Mouse (Mus musculus) midbrain, embryonic 15.5 days (tissue): ENCODE measurements at regions not wholly inside any gene's neighbourhood (a gene's known extent, or its start where the extent isn't known, plus 50 kb on each side); places are given as distances from the start of the nearest gene placed in this dataset.
"Not testable (repeated sequence)": the region's sequence is repeated elsewhere in the genome, so short reads cannot be mapped to it uniquely, and the experiment has no call there.

Experiments
- ATAC-seq: fragments of 200-750 bp; cut with Nextera tagmentation; replicated peaks from 2 replicates; pipeline ENCODE4 v1.8.0; 2017; ENCODE audit warnings: moderate TSS enrichment
- H3K27ac ChIP-seq: fragments of 300-500 bp; sonication (generic); 2 replicates; pipeline ENCODE4 v1.5.1; 2015; ENCODE audit warnings: mild to moderate bottlenecking, inconsistent platforms
- H3K27me3 ChIP-seq: fragments of 300-500 bp; sonication (generic); replicated peaks from 2 replicates; pipeline ENCODE4 v1.6.1; 2015; ENCODE audit warnings: inconsistent platforms
- H3K36me3 ChIP-seq: fragments of 300-500 bp; sonication (generic); replicated peaks from 2 replicates; pipeline ENCODE4 v1.6.1; 2015; ENCODE audit warnings: inconsistent platforms
- H3K4me1 ChIP-seq: fragments of 300-500 bp; sonication (generic); 2 replicates; pipeline ENCODE4 v1.6.1; 2015; ENCODE audit warnings: inconsistent platforms
- H3K4me2 ChIP-seq: fragments of 300-500 bp; sonication (generic); 2 replicates; pipeline ENCODE4 v1.6.1; 2015; ENCODE audit warnings: inconsistent platforms, mild to moderate bottlenecking, moderate library complexity
- H3K4me3 ChIP-seq: fragments of 300-500 bp; sonication (generic); 2 replicates; pipeline ENCODE4 v1.5.1; 2015; ENCODE audit warnings: mild to moderate bottlenecking, inconsistent platforms
- H3K9ac ChIP-seq: fragments of 300-500 bp; sonication (generic); 2 replicates; pipeline ENCODE4 v1.6.1; 2015; ENCODE audit warnings: mild to moderate bottlenecking, inconsistent platforms
- H3K9me3 ChIP-seq: fragments of 300-500 bp; sonication (generic); 2 replicates; pipeline ENCODE4 v1.6.1; 2016; ENCODE audit warnings: inconsistent platforms
- WGBS: fragments of 180-500 bp; shearing (Covaris S2); methylation state at CpG from one replicate; pipeline ENCODE4 v1.1.7; 2015; ENCODE audit warnings: mixed read lengths; 5-methylcytosine and 5-hydroxymethylcytosine counted together

DNA sequence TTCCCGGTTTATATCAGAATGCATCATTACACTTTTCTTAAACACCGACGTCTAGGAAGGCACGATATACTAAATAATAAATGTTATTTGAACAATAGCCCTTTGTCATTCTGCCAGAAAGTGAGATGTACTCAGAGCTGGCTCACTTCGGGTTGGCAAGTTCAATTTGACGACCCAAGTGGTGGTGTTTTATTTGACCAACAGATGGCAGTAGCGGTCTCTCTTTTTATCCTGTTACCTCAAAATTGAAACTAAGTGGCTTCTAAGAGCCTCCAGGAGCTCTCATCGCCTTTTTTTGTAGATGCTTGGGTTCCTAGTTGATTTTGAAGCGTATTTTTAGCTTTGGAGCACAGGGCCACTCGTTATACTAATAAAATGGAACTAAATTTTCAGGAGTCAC is 66.7 kb upstream of the Chmp2b start:
- Histone ChIP-seq H3K27ac (no peak overlapping the region), H3K9ac (no peak overlapping the region), H3K9me3 (no peaks in the 10 kb centered on the region), H3K4me1 (no peaks in the 10 kb centered on the region), H3K4me3 (no peak overlapping the region), H3K27me3 (no peaks in the 10 kb centered on the region), H3K4me2 (no peak overlapping the region), H3K36me3 (no peaks in the 10 kb centered on the region)
- 12% methylated on average over 10 of the region's 10 CpGs for WGBS
- peak; percentile 48; the same call in 1 of the 2 replicates for ATAC-seq

DNA sequence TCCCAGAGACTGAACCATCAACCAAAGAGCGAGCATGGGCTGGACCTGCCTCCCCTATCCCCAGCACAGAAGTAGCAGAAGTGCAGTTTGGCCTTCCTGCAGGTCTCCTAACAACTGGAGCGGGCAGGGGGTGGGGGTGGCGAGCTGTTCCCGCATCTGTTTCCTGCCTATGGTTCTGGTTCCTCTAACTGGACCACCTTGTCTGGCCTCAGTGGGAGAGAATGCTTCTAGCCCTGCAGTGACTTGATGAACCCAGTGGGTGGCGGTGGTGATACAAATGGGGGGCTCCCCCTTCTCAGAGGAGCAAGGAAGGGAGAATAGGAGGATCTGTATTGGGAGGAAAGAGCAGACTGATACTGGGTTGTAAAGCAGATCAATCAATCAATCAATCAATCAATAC is 69.2 kb upstream of the Chmp2b start:
- Histone ChIP-seq H3K27ac (no peak overlapping the region), H3K4me2 (no peak overlapping the region), H3K27me3 (no peaks in the 10 kb centered on the region), H3K4me1 (no peaks in the 10 kb centered on the region), H3K36me3 (no peaks in the 10 kb centered on the region), H3K9ac (no peak overlapping the region), H3K9me3 (no peaks in the 10 kb centered on the region), H3K4me3 (no peak overlapping the region)
- 61% methylated on average over 5 of the region's 5 CpGs for WGBS
- no peak for ATAC-seq

DNA sequence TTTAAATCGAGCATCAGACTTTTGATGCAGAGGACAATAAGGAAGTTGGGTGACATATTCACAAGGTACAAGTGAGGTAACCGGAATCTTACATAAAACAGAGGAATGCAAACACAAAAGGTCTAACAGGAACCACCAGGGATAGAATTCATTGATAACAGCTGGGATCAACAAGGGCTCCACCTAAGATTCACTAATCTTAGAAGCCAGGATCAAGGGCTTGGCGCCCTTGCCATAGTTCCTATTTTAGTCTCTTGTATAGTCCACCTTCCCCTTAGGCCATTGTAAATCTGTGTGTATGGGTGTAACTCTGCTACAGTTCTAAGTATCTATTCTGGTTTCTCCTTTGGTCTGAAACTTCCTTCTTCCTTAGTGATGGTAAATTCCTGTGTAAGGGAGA is 84.2 kb upstream of the Chmp2b start:
- not testable (repeated sequence) for H3K9me3 ChIP-seq, H3K27ac ChIP-seq, ATAC-seq, H3K36me3 ChIP-seq, H3K4me3 ChIP-seq, H3K4me1 ChIP-seq, H3K4me2 ChIP-seq, H3K27me3 ChIP-seq, H3K9ac ChIP-seq
- 90% methylated on average over 3 of the region's 3 CpGs for WGBS

DNA sequence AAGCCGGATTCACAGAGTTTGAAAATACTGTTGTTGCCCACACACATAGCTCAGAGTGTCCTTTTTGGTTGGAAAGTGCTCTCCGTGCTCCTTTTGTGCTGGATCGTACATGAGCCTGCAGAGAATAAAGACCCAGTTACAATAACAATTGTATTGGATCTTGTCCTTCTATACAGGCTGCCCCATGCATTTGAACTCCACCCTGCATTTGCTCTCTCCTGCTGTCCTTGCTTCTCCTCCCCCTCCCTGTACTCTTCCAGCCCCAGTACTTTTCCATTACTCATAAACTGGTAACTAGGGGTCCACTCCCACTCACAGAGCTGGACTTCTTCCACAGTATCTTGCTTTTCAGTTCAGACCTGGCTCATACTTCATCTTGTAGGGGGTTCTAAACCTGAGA is 86.5 kb upstream of the Chmp2b start:
- H3K27me3 ChIP-seq = no peaks in the 10 kb centered on the region
- no peak overlapping the region for H3K27ac ChIP-seq
- no peaks in the 10 kb centered on the region for H3K36me3 ChIP-seq
- H3K4me2 ChIP-seq = no peak overlapping the region
- no peak for ATAC-seq
- no peak overlapping the region for H3K4me3 ChIP-seq
- H3K9me3 ChIP-seq = no peaks in the 10 kb centered on the region
- H3K4me1 ChIP-seq = no peaks in the 10 kb centered on the region
- no peak overlapping the region for H3K9ac ChIP-seq
- WGBS = 37% methylated on average over 3 of the region's 3 CpGs

DNA sequence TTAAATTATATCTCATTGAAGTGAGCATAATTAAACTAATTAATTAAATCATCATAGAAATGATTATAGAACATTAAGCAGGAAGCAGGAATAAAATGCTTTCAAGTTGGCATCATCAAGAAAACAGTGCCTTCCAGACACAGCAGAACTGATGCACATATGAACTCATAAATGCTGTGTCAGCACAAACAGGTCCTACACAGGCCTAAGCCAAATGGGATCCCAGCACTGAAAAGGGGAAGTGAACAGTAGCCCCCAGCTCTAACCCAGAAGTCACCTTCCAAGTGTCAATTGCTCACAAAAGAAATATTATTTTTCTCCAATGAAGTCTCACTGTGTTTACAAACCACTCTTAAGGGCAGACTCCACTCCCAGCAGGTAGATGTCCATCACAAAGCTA is 93.0 kb upstream of the Chmp2b start:
- Histone ChIP-seq H3K27me3 (no peaks in the 10 kb centered on the region), H3K36me3 (no peaks in the 10 kb centered on the region), H3K4me2 (no peak overlapping the region), H3K4me1 (no peaks in the 10 kb centered on the region), H3K9ac (no peak overlapping the region), H3K27ac (no peak overlapping the region), H3K4me3 (no peak overlapping the region), H3K9me3 (no peaks in the 10 kb centered on the region)
- no peak for ATAC-seq

DNA sequence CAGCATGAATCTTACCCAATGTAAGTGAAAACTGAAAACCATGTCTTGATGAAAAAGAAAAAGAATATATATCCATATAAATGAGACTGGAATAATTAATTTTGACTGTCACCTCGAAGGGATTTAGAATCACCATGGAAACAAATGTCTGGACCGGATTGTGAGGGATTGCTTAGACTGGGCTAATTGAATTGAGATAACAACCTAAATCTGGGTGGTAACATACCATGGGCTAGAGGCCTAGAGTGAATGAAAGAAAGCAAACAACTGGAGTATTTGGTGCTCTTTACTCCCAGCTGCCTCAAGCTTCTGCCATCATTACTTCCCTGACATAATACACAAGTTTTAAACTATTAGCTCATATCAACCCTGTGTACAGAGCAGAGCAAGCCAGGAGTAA is 95.3 kb upstream of the Chmp2b start:
- H3K27me3 ChIP-seq = no peaks in the 10 kb centered on the region
- H3K4me1 ChIP-seq = no peaks in the 10 kb centered on the region
- no peaks in the 10 kb centered on the region for H3K36me3 ChIP-seq
- no peak for ATAC-seq
- no peak overlapping the region for H3K4me3 ChIP-seq
- no peak overlapping the region for H3K4me2 ChIP-seq
- WGBS = 7% methylated on average over 2 of the region's 2 CpGs
- no peaks in the 10 kb centered on the region for H3K9me3 ChIP-seq
- H3K27ac ChIP-seq = no peak overlapping the region
- H3K9ac ChIP-seq = no peak overlapping the region

DNA sequence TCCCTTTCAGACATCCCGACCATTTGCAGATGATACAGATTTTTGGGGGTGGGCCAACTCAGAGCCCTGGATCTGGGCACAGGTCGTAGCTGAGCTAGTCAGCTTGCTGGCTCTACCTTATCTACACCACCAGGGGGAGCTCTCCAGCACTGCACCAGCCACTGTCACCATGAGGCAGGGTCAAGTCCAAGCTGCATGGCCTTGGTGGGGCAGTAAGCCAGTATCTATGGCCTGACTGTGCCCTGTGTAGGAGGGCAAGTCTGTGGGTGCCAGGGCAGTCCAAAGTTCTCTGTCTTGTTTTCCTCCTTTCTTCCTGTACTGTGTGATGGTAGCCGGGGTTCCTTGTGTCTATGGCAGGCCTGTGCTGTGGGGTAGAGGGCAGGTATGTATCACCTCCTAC is 102.3 kb upstream of the Chmp2b start:
- no peak for ATAC-seq

DNA sequence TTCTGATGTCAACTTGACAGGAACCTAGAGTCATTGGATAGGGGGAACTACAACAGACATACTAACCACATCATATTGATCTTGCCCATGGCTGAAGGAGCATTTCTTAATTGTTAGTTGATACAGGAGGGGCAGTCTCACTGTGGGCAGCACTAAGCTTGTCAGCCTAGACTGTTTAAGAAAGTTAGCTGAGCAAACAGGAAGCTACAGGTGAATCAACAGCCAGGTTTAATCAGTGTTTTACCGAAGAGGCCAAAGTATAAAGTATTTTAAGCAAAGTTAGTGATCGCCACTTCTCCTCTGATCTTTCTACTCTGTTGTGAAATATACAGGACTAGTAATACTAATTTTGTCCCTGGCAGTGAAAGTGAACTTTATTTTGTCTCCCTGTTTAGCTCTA is 109.6 kb upstream of the Chmp2b start:
- Histone ChIP-seq H3K4me2 (no peak overlapping the region), H3K9ac (no peak overlapping the region), H3K27ac (no peak overlapping the region), H3K4me3 (no peak overlapping the region), H3K36me3 (no peaks in the 10 kb centered on the region), H3K9me3 (no peaks in the 10 kb centered on the region), H3K4me1 (no peaks in the 10 kb centered on the region), H3K27me3 (no peaks in the 10 kb centered on the region)
- whole genome bisulfite sequencing = 93% methylated on average over 2 of the region's 2 CpGs
- no peak for ATAC-seq

More for the DNA sequence above, 102.3 kb upstream of the Chmp2b start:
- WGBS = 63% methylated on average over 3 of the region's 3 CpGs
- H3K4me1 ChIP-seq = no peaks in the 10 kb centered on the region
- H3K9me3 ChIP-seq = no peaks in the 10 kb centered on the region
- H3K4me2 ChIP-seq = no peak overlapping the region
- H3K27ac ChIP-seq = no peak overlapping the region
- no peaks in the 10 kb centered on the region for H3K36me3 ChIP-seq
- H3K9ac ChIP-seq = no peak overlapping the region
- no peak overlapping the region for H3K4me3 ChIP-seq
- H3K27me3 ChIP-seq = no peaks in the 10 kb centered on the region

DNA sequence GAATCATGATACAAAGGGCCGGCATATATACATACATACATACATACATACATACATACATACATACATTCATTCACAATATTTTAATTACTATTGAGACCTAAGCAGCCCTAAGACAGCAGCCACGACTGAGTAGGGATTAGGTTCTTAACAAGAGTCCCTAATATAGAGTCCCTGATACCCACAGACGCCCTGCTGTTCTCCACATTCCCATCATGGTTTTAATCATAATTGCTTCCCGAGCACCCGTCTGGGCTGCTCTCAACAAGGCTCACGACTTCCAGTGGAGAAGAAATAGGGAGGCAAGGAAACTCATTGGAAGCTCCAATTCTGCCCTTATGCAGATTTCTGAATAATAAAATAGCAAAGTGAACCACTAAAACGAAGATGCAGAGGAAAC is 120.6 kb upstream of the Chmp2b start:
- Histone ChIP-seq H3K9me3 (no peaks in the 10 kb centered on the region), H3K4me2 (no peak overlapping the region), H3K4me3 (no peak overlapping the region), H3K27me3 (no peaks in the 10 kb centered on the region), H3K9ac (no peak overlapping the region), H3K4me1 (no peaks in the 10 kb centered on the region), H3K36me3 (no peaks in the 10 kb centered on the region), H3K27ac (no peak overlapping the region)
- WGBS = 58% methylated on average over 7 of the region's 7 CpGs
- ATAC-seq = no peak

DNA sequence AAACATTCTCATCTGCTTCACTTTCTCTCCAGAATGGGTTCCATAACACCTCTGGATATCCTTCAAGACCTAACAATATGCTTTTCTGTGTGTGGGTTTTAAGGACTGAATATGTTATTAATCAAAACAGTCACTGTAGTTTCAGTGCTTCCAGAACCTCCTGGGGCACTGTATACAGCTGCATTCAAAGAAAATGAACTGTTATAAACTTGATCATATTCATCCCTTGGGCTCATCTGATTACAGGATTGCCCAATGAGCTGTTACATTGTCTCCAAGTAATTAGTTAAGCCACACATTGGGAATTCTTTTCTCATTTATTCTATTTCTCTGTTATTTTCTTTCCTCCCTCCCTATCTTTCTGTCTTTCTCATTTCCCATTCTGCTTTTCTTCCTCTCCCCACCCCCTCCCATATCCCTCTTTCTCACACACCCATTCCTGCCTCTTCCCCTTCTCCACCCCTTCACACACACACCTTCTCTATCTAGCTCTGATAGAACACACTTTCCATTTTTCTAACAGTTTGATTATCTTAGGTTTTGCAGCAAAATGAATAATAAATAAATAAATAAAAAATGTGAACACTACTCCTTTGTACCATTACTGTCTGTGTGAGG is 121.3 kb upstream of the Chmp2b start:
- no peaks in the 10 kb centered on the region for H3K27me3 ChIP-seq
- H3K27ac ChIP-seq = no peak overlapping the region
- H3K36me3 ChIP-seq = no peaks in the 10 kb centered on the region
- no peak overlapping the region for H3K4me2 ChIP-seq
- H3K9ac ChIP-seq = no peak overlapping the region
- H3K4me3 ChIP-seq = no peak overlapping the region
- H3K4me1 ChIP-seq = no peaks in the 10 kb centered on the region
- H3K9me3 ChIP-seq = no peaks in the 10 kb centered on the region
- ATAC-seq = no peak

DNA sequence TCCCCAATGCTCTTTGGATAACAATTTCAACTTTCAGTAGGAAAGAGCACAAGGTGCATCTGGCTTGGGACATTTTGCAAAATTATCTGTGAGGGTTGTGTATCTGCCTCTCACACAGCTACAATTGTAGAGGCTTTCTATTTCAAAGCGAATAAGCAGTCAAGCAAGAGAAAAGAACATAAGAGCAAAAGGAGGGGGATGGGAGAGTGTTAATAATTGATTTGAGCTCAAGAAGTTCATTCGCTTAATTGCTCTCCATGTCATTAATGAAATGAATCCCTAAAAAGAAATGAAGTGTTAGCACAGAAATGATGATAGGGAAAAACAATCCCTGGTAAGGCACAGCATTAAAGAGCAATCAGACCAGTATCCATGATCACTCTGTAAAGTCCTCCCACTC is 121.4 kb upstream of the Vgll3 start:
- no peak for ATAC-seq
- H3K4me2 ChIP-seq = no peak overlapping the region
- H3K27me3 ChIP-seq = no peaks in the 10 kb centered on the region
- no peaks in the 10 kb centered on the region for H3K36me3 ChIP-seq
- H3K9ac ChIP-seq = no peak overlapping the region
- 66% methylated on average over 2 of the region's 2 CpGs for WGBS
- H3K9me3 ChIP-seq = no peaks in the 10 kb centered on the region
- no peak overlapping the region for H3K27ac ChIP-seq
- H3K4me3 ChIP-seq = no peak overlapping the region
- no peaks in the 10 kb centered on the region for H3K4me1 ChIP-seq

DNA sequence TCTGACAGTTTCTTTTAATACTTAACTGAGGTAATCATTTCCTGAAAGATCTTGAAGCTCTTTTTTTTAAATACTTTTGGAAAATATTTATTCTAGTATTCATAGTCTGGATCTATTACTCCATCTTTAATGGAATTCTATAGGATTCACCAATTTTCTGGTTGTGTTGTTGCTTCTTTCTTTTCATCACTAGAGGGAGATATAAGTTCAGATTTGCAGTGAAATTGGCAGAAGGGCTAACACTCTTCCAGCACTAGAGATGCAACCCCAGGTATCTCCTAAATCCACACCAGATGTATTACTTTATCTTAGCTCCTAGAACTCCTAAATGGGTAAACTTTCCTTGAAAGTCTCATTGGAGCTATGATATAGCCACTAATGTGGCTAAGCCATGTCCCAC is 99.4 kb upstream of the Vgll3 start:
- Histone ChIP-seq H3K9ac (no peak overlapping the region), H3K4me3 (no peak overlapping the region), H3K27me3 (no peaks in the 10 kb centered on the region), H3K36me3 (no peaks in the 10 kb centered on the region), H3K9me3 (no peaks in the 10 kb centered on the region), H3K4me2 (no peak overlapping the region), H3K27ac (no peak overlapping the region), H3K4me1 (no peaks in the 10 kb centered on the region)
- ATAC-seq = no peak

DNA sequence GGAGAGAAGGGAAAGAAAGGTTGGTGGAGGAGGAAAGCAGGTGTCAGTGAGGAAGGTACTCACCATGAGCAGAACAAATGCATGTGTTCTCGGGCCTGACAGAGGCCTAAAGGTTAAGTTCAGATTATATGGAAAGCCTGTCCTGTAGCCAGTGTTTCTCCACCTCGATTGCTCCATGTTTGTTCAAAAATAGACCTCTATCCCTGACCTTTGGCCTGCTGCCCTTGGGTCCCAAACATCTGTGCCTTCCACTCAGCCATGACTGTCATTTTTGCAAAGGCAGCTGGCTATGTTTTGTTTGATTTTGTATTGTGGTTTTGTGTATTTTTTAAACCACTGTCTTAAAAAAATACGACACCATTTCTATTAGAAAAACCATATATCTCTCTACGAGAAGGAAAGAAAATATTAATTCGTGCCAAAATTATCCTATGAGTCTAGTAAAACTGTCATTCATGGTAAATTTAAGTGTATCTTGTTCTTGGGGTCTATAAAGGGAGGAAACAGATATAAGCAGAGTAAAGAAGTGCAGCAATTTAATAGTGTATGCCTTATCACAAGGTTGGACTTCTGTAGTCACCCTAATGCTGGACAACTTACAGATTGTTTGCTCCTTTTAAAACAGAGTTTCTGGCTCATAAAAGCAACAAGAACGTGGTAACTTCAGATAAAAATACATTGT is 96.1 kb upstream of the Vgll3 start:
- Histone ChIP-seq H3K27me3 (no peaks in the 10 kb centered on the region), H3K36me3 (no peaks in the 10 kb centered on the region), H3K9ac (no peak overlapping the region), H3K27ac (no peak overlapping the region), H3K9me3 (no peaks in the 10 kb centered on the region), H3K4me1 (no peaks in the 10 kb centered on the region), H3K4me3 (no peak overlapping the region), H3K4me2 (no peak overlapping the region)
- 78% methylated on average over 6 of the region's 6 CpGs for WGBS
- ATAC-seq = no peak
